Mouse (Mus musculus) limb, embryonic 14.5 days (tissue): ENCODE data around the gene Msrb2. TPM values are rescaled to one million over a fixed set of nuclear protein-coding genes. Genes with fewer than 3 reads are reported as not detected.

Experiments
- ATAC-seq: fragments of 200-750 bp; cut with Nextera tagmentation; 2 replicates; pipeline ENCODE4 v1.8.0; 2017; ENCODE audit warnings: low read depth, moderate number of reproducible peaks, moderate TSS enrichment; ENCODE audit not compliant: low FRiP score
- DNase-seq: peaks from one replicate; pipeline ENCODE4 v3.0.0-alpha.2; 2015; ENCODE audit warnings: low spot score
- H3K27ac ChIP-seq: fragments of 300-500 bp; sonication (generic); replicated peaks from 2 replicates; pipeline ENCODE4 v1.5.1; 2014; ENCODE audit warnings: low read depth, mild to moderate bottlenecking, low read length, moderate library complexity, mixed read lengths
- H3K27me3 ChIP-seq: fragments of 300-500 bp; sonication (generic); 2 replicates; pipeline ENCODE4 v1.6.1; 2014; ENCODE audit warnings: low read length, mixed read lengths; ENCODE audit not compliant: control insufficient read depth, insufficient read depth
- H3K36me3 ChIP-seq: fragments of 300-500 bp; sonication (generic); 2 replicates; pipeline ENCODE4 v1.6.1; 2014; ENCODE audit warnings: mild to moderate bottlenecking, low read length, moderate library complexity, mixed read lengths; ENCODE audit not compliant: control insufficient read depth, insufficient read depth
- H3K4me1 ChIP-seq: fragments of 300-500 bp; sonication (generic); 2 replicates; pipeline ENCODE4 v1.6.1; 2014; ENCODE audit warnings: antibody characterized with exemption, low read length, mixed read lengths; ENCODE audit not compliant: control insufficient read depth, insufficient read depth
- H3K4me2 ChIP-seq: fragments of 300-500 bp; sonication (generic); replicated peaks from 2 replicates; pipeline ENCODE4 v1.6.1; 2014; ENCODE audit warnings: low read depth, mild to moderate bottlenecking, low read length, moderate library complexity; ENCODE audit not compliant: severe bottlenecking
- H3K4me3 ChIP-seq: fragments of 300-500 bp; sonication (generic); replicated peaks from 2 replicates; pipeline ENCODE4 v1.5.1; 2014; ENCODE audit warnings: low read length
- H3K9ac ChIP-seq: fragments of 300-500 bp; sonication (generic); 2 replicates; pipeline ENCODE4 v1.6.1; 2014; ENCODE audit warnings: mild to moderate bottlenecking, low read depth, low read length, moderate library complexity; ENCODE audit not compliant: severe bottlenecking
- H3K9me3 ChIP-seq: fragments of 300-500 bp; sonication (generic); 2 replicates; pipeline ENCODE4 v1.6.1; 2016; ENCODE audit warnings: low read length; ENCODE audit not compliant: control insufficient read depth
- POLR2A ChIP-seq: fragments of 200-500 bp; IDR thresholded peaks from 2 replicates; pipeline ENCODE4 v1.8.0; 2012; ENCODE audit warnings: inconsistent platforms, mild to moderate bottlenecking, moderate library complexity, borderline replicate concordance; ENCODE audit not compliant: insufficient read depth, insufficient read length; ENCODE audit errors: extremely low read depth
- WGBS: fragments of 180-500 bp; shearing (Covaris S2); extraction: QIAGEN DNeasy Blood & Tissue Kit; methylation state at CpG from one replicate; pipeline ENCODE4 v1.1.7; 2014; 5-methylcytosine and 5-hydroxymethylcytosine counted together
- polyA plus RNA-seq, 2 experiments: library from polyadenylated mRNA; depleted of rRNA in 1 of 2; stranded (reverse) in 1 of 2; unstranded in 1 of 2; fragments of >200 nt; fragmentation: Nextera tagmentation in 1 of 2; extraction: Ambion mirVana in 1 of 2; gene quantifications; 2 replicates each; pipeline versions ENCODE4 v1.2.1 to v1.2.3; 2012 to 2014

The Msrb2 gene
- polyA plus RNA-seq, 2 experiments, result 23.7 to 25.1 TPM

DNA sequence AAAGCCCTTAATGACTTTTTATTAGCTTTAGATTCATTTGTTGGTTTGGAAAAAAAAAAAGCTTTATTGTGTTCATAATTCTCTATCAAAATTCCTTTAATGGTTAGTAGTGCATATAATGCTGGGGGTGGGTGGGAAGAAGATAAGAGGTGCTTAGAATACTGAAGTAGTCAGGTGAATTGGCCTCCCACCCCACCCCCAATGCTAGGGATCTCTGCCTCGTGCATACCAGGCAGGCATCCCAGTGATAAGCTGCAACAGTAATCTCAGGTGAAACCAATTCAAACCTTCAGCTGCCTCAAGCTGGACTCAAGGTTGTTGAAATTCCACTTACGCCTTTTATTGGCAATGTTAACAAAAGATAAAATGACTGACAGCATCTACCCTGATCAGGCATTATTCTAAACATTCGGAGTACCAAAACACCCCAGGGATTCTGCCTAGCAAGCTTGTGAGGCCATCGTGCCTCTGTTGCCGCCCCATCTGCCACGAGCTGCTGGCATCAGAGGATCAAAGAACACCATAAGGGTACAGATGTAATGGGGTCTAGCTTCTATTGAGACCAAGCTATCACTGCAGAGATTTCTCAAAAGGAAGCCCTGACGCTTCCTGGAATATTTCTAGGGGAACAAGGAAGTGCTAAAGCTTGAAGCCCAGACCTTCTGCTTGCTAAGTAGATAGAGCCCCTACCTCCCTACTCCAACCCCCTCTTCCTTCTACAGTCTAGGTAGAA, 19.3 kb downstream of the Msrb2 start:
- Histone ChIP-seq H3K27me3 (no peaks in the 10 kb centered on the region), H3K9me3 (no peaks in the 10 kb centered on the region), H3K27ac (no peak overlapping the region), H3K36me3 (0 out of 2 replicates have a peak, but pooled peaks cover 3% of the 10 kb centered on the region), H3K4me3 (no peak overlapping the region), H3K9ac (no peak overlapping the region), H3K4me1 (no peaks in the 10 kb centered on the region), H3K4me2 (no peak overlapping the region)
- DNase-seq (no peak), ATAC-seq (no peak)
- WGBS, result 56% methylated on average over 7 of the region's 7 CpGs
- no peak for TF ChIP-seq POLR2A

DNA sequence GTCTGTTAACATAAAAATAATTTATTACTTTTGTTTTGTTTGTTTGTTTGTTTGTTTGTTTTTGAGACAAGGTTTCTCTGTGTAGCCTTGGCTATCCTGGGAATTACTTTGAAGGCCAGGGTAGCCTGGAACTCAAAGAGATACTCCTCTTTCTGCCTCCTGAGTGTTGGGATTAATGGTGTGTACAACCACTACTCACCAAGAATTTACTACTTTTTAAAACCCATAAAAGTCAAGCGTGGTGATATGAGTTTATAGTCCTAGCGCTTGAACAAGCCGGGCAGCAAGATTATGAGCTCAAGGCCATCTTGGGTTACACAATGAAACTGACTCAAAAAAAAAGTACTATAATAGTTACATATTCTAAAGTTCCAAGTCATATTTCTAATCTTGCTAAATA, 20.4 kb downstream of the Msrb2 start:
- no peak for TF ChIP-seq POLR2A
- Histone ChIP-seq H3K36me3 (0 out of 2 replicates have a peak, but pooled peaks cover 3% of the 10 kb centered on the region), H3K4me1 (no peaks in the 10 kb centered on the region), H3K9me3 (no peaks in the 10 kb centered on the region), H3K27me3 (no peaks in the 10 kb centered on the region), H3K4me3 (no peak overlapping the region), H3K27ac (no peak overlapping the region), H3K4me2 (no peak overlapping the region), H3K9ac (no peak overlapping the region)
- WGBS, result 43% methylated on average over 3 of the region's 3 CpGs
- DNase-seq, result no peak
- ATAC-seq, result no peak

DNA sequence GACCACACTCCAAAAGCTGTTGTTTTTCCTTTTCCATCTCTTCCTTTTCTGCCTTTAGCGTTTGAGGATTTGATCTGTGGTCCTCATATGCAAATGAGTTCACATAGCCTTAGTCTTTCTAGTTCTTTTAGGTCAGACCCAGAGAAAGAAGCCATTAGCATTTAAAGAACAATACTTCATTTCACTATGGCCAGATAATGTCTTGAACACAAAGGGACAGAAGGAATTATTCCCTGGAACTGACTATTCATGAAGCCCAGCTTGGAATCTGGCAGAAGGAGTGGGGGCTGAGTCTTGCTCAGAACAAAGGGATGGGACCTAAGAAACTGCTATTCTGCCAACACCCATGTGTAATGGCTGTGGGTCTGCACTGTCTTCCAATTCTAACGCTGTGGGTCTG, 21.6 kb downstream of the Msrb2 start:
- Histone ChIP-seq H3K9ac (no peak overlapping the region), H3K27ac (no peak overlapping the region), H3K27me3 (no peaks in the 10 kb centered on the region), H3K36me3 (0 out of 2 replicates have a peak, but pooled peaks cover 3% of the 10 kb centered on the region), H3K9me3 (no peaks in the 10 kb centered on the region), H3K4me3 (no peak overlapping the region), H3K4me2 (no peak overlapping the region), H3K4me1 (no peaks in the 10 kb centered on the region)
- ATAC-seq (no peak), DNase-seq (no peak)
- 35% methylated on average over 2 of the region's 2 CpGs for WGBS
- TF ChIP-seq POLR2A, result no peak

DNA sequence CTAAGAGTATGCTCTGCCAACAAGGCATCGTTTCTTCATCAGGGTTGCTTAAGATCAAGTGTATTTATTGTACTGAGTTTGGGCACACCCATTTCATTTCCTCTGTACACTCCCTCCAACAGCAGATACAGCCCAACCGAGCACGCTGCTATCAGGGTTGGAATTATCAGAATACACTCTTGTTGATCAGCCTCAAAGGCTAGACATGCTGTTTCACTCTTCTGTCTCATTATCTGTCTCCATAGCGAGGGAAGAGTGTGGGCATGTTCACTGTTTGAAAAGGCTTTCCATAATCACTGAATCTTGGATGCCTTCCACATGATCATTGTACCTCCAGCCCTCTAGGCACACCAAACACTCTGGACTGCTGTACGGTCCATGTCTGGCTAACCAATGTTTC, 34.2 kb downstream of the Msrb2 start:
- no peak overlapping the region for H3K4me3 ChIP-seq
- no peak for ATAC-seq
- no peaks in the 10 kb centered on the region for H3K4me1 ChIP-seq
- H3K36me3 ChIP-seq, result no peaks in the 10 kb centered on the region
- no peak for DNase-seq
- H3K27ac ChIP-seq, result no peak overlapping the region
- no peak overlapping the region for H3K9ac ChIP-seq
- WGBS, result 77% methylated on average over 5 of the region's 5 CpGs
- no peaks in the 10 kb centered on the region for H3K27me3 ChIP-seq
- TF ChIP-seq POLR2A, result no peak
- H3K9me3 ChIP-seq, result no peaks in the 10 kb centered on the region
- H3K4me2 ChIP-seq, result no peak overlapping the region

DNA sequence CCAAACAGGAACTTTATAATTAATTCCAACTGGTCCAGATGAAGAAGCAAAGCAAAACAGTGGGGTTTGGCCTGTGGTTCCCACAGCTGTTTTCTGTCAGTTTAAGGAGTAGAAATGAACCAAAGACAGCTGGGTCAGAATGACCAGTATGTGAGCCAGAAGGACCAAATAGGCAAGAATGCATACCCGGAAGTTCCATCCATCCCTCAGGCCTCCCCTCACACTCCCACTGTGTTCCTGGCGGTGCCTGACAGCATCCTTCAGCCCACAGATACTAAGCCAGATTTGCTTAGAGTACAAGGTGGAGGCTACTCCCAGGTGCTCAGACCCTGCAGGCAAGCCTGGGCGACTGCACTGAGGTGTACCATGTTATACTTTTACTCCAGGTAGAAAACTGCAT, 35.3 kb downstream of the Msrb2 start:
- Histone ChIP-seq H3K4me2 (no peak overlapping the region), H3K36me3 (no peaks in the 10 kb centered on the region), H3K27ac (no peak overlapping the region), H3K4me3 (no peak overlapping the region), H3K27me3 (no peaks in the 10 kb centered on the region), H3K9me3 (no peaks in the 10 kb centered on the region), H3K9ac (no peak overlapping the region), H3K4me1 (no peaks in the 10 kb centered on the region)
- no peak for DNase-seq
- TF ChIP-seq POLR2A, result no peak
- WGBS, result 22% methylated on average over 3 of the region's 3 CpGs
- no peak for ATAC-seq
